Mouse (Mus musculus): ENCODE data around the gene Cntnap2.
"Not testable (repeated sequence)": the region's sequence is repeated elsewhere in the genome, so short reads cannot be mapped to it uniquely, and the experiment has no call there.

Gene Cntnap2

DNA sequence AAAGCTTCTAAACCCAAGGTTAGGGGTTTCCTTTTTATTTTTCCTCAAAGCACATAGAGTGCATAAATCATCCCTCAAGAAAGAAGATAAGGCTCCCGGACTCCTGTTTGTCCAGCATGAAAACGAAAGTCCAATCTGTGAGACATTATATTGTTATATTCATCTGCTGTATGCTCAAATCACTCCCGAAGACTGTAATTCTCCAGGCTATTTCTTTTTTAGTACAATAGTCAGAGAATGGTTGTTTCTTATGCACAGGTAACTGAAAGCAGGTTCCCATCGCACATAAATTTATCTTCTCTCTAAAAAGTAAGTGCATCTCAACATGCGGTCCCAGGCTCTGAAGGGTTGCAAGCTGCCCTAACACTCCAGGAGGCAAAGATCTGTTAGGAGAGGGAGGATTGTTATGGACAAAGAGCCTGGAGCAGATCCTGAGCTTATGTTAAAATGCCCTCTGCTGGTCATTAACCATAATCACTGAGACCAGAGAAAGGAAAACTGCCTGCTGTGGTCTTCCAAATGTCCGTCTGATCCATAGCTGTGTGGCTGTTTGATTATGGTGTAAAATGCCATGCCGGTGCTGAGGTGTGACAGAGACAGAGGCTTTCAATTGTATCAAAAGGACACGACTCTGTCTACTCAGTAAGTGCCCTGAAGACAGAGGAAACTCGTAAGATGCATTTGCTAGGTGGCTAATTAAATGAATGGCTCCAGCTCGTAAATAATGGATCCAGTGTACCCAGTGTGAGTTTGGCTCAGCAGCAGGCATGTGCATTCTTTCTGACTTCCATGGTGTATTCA is 2116.4 kb downstream of the Cntnap2 start:
- DNase-seq (ENCODE audit: low spot score), result peak; percentile 8

DNA sequence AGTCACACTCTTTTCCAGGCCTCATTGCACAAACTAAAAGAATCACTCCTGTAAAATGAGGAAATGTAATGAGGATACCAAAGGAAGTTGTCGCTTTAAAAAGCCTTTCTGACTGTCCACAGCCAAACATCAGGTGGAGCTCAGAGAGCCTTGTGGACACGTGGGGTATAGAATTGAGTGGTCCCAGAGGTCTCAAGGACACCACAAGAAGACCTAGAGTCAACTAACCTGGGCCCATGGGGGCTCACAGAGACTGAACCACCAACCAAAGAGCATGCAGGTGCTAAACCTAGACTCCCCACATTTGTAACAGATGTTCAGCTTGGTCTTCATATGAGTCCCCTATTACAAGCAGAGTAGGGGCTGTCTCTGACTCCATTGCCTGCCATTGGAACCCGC is 2117.0 kb downstream of the Cntnap2 start:
- DNase-seq (ENCODE audit: low spot score), result not testable (repeated sequence)

DNA sequence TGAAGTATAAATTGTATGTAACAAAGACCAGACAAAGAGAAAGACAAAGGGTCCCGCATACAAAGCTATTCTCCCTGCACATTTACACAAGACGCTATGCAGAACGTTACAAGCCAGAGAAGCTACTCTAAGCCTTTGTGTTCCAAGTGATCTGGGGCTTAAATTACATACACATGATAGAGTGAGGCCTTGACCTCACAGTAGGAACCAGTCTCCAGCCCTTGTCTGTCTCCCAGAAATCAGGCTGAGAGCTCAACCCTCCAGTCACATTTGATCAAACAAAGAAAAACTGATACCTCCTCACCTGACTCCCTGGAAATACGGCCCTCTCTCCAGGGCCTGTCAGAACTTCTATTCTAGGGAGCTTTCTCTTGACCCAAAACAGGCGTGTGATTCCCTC is 2122.2 kb downstream of the Cntnap2 start:
- DNase-seq (ENCODE audit: low spot score), result not testable (repeated sequence)

- no peak for DNase-seq (ENCODE audit: low spot score)
Measured at GRCm38 (mm10) chr6:47182252-47182651, 2123.1 kb downstream of the Cntnap2 start.

DNA sequence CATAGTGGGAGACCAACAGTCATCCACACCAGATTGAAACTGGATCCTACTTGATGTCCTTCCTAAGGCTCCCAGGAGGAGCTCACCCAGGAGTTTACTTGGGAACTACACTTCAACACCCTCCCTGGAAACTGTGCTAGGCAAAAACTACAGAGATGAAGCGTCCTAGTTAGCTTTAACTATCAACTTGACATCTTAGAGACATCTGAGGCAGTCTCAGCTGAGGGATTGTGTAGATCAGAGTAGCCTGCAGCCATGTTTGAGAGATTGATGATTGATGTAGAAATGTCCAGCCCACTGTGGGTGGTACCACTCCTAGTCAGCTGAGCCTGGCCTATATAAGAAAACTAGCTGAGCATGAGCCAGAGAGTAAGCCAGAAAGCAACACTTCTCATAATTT is 2123.6 kb downstream of the Cntnap2 start:
- no peak for DNase-seq (ENCODE audit: low spot score)

DNA sequence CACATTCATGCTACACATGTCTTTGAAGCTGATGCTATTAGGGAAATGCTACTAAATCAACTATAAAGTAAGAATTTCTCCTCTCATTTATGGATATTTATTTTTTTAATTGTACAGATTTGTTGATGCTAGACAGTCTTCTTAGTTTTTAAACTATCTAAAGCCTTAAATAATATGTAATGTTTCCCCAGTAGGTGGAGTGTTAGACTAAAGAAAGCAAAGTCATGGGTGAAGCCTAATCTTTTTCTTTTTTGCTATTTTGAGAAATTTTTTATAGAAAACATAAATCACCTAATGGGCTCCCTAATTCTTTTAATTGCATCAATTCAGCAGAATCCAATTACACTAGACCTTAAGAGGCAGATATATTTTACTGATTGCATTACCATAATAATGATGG is 2124.7 kb downstream of the Cntnap2 start:
- not testable (repeated sequence) for DNase-seq (ENCODE audit: low spot score)

GRCm38 (mm10) chr6:47188193-47188592 is 2129.0 kb downstream of the Cntnap2 start:
- DNase-seq (ENCODE audit: low spot score), result peak; percentile 23

DNA sequence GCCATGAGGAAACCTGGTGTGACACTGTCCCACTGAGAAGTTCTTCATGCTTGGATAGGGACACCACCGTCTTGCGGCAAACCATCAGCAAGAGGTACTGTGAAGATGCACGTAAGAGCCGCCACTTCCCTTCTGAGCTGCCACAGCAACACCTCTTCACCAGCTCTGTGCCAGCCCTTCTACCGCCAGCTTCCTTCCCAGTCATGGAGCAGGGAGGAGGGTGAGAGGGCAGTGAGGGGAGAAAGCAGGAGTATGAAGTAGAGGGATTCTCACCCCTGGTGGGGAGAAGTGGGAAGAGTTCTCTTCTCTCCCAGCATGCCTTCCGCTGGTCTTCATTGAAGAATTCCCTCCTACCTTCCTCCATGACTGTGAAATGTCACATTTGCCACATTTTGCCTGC is 2129.4 kb downstream of the Cntnap2 start:
- DNase-seq (ENCODE audit: low spot score), result not testable (repeated sequence)

DNA sequence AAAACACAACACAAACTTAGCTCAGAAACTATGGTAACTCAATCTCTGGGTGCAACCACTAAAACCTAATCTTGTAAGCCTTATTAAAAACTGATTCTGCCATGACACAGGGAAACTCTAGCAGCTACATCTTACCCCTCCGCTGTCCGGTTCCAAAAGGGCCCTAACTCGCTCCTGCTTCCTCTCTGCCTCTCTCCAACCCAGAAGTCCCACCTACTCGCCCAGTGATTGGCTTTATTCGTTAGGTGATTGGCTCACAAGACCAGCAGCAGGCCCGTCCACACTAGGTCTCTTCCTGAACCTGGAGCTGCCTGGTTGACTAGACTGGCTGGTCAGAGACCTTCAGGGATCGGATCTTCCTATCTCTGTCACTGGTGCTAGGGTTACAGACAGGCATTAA is 2131.1 kb downstream of the Cntnap2 start:
- DNase-seq (ENCODE audit: low spot score), result no peak

DNA sequence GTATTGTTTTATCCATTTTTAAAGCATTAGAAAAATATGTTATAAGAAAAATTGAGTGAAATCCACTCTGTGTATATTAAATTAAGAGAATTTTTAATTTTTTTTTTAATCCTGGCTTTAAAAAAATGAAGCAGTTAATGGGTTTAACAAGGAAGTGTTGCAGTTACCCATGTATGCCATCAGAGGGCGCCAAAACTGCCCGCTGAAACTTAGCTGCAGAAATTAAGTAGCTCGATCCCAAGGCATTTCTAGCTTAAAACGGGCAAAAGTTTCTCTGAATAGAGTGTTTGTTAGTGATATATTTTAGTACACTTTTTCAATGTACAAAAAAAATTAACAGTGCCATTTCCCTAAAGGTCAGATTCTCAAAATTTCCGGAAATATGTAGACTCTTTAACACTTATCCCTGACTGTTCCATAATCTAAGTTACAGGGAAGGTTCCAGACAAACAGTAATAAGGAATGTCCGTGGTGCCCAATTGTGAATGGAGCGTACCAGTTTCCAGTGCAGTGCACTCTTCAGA is 2132.2 kb downstream of the Cntnap2 start:
- DNase-seq (ENCODE audit: low spot score), result peak; percentile 46

DNA sequence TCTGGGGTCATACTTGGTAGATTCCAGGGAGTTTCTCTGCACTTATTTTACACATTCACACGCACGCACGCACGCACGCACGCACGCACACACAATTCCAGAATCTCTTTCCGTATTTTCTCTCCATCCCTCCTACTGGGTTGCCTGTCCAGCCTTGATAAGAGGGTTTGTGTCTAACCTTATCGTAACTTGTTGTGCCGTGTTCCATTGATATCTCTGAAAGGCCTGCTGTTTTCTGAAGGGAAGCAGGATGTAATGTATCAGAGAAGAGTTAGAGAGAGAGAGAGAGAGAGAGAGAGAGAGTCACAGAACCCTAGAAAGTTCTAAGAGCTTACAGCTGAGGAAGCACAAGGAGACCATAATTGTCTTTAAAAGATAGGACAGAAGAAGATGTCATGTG is 2132.8 kb downstream of the Cntnap2 start:
- no peak for DNase-seq (ENCODE audit: low spot score)

DNA sequence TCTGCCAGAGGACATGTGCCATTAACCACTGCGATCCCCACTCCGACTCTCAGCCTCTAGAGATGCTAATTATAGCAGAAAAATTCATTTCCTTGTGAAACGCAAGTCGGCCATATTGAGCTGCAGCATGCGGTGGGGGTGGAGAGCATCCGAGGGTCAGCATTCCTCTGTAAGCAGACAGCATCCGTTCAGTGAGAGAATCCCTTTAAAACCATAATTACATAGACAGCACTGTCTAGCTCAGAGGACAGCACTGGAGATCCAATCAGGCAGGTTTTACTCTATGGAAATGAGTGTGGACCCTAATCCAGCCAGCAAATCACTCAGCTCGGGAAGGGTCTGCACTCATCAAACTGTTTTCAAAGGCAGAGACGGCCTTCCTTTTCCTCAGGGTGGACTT is 2133.3 kb downstream of the Cntnap2 start:
- DNase-seq (ENCODE audit: low spot score), result no peak

DNA sequence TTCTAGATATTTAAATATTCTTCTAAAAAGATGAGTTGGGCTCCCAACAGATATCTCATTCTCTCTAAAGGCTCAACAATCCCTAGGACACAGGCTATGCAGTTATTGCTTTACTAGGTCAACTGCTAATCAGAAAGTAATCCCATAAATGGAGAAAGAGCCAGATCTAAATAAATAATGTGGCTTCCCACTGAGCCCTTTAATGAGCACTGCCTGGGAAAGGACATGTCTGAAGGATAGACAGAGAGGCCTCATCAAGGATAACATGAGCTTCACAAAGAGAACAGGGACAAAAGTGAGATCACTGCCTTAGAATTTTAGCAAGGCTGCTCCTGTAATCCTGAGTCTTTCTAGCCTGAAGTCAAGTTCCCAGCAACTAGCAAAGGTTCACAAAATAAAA is 2138.4 kb downstream of the Cntnap2 start:
- DNase-seq (ENCODE audit: low spot score), result no peak

- DNase-seq (ENCODE audit: low spot score), result no peak
Measured at GRCm38 (mm10) chr6:47200671-47201070, 2141.5 kb downstream of the Cntnap2 start.

DNA sequence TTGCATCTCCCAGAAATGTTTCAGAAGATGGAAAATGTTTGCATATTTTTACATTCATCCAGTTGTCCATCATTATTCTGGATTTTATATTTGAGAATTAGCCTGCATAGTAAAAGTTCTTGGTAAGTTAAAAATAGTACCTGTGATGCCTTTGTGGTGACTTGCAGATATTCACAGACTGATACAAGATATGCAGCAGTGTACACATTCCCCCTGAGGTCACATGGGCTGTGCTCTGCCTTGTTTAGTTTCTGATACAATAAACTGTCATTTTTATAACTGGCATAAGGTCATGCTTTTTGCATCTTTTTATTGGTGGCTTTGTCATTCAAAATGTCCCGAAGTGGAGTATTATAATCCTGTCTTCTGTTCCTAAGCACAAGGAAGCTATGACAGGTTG is 2148.9 kb downstream of the Cntnap2 start:
- no peak for DNase-seq (ENCODE audit: low spot score)

DNA sequence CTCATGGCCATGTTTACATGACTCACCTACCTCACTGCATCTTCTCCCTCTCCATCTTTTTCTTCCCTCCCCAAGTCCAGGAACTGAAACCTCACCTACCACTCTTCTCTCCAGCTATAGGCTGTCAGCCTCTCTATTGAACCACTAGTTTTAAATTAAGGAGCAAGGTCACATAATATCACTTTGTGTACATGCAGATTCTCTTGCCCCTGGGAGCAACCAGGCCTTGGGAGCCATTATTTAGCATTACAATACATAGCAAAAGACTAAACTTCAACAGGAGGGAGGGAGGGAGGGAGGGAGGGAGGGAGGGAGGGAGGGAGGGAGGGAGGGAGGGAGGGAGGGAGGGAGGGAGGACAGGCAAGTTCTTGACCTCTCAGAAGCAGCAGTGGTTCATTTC is 2155.6 kb downstream of the Cntnap2 start:
- DNase-seq (ENCODE audit: low spot score), result no peak

DNA sequence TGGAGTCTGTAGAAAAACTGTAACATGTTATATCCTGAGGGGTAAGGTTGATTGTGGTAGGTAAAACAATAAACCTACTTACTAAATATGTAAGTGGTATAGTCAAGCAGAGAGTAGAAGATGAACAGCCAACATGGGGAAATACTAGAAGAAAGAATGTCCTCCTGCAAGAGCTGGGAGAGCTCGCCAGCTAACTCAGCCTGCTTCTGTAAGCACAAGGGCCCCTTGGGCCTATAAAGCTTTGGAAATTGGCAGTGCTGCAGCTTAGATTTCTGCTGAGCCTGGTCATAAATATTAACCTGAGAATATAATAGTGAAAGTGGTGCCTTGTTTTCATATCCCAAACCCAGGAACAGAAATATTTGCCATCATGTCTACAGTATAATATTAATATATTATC is 2164.4 kb downstream of the Cntnap2 start:
- DNase-seq (ENCODE audit: low spot score), result not testable (repeated sequence)

GRCm38 (mm10) chr6:47225391-47225790 is 2166.2 kb downstream of the Cntnap2 start:
- DNase-seq (ENCODE audit: low spot score), result not testable (repeated sequence)

DNA sequence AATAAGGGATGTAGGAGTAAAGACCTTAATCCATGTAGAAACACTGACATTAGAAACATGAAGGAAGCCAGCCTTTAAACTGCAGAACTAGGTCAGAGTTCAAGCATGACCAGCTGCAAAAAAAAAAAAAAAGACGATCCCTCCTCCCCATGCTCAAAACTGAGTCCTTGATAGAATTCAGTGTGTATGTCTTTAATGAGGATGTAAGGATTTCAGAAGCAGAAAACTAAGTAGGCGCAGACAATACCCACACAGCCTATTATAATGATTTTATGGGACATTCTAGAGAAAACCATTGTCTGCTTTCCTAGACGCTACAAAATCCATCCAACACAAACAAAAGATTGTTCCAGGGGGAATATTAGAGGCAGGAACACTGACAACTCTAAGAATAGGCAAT is 2168.4 kb downstream of the Cntnap2 start:
- DNase-seq (ENCODE audit: low spot score), result no peak

DNA sequence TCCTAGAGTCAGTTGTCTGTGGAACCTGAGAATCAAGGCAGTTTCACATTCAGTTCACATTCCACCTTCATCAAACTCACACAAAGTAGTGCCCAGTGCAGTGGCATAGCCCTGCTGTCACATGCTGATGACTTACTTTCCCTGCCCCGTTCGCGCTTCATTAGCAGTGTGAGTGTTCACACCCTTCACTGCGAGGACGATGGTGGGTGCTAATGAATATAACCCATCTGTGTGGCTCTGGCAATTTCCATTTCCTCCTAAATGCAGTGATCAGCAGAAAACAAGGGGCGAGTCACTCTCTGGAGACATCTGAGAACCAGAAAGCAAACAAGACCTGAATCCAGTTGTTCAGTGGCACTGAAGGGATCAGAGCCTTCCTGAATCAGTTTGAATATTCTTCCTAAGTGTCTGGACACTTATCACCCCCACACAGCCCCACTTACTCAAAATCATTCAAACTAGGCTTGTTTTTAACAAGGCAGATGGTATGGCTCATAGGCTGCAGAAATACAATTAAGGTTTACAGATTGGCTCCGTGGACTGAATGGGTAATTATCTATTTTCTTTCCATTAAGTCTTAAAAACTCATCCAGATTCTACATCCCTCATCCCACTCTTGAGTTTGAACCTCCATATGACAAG is 2169.6 kb downstream of the Cntnap2 start:
- no peak for DNase-seq (ENCODE audit: low spot score)

DNA sequence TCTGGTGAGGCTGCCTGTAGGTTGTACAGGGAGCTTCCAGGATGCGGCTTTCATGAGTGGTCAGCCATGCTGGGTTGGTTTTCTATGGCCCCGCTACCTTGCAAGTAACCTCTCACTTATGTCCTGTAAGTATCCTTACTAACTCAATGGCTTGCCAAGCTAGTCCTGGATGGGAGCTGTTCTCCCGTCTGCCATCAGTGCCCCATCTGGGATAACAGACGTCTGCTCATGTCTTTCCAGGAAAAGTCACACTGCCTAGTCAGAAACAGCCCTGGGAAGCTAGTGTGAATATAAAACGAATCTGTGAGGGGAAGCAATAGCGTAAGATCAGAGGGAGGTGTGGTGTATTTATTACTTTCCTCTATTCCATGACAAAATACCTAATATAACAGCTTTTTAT is 2172.4 kb downstream of the Cntnap2 start:
- DNase-seq (ENCODE audit: low spot score), result no peak

DNA sequence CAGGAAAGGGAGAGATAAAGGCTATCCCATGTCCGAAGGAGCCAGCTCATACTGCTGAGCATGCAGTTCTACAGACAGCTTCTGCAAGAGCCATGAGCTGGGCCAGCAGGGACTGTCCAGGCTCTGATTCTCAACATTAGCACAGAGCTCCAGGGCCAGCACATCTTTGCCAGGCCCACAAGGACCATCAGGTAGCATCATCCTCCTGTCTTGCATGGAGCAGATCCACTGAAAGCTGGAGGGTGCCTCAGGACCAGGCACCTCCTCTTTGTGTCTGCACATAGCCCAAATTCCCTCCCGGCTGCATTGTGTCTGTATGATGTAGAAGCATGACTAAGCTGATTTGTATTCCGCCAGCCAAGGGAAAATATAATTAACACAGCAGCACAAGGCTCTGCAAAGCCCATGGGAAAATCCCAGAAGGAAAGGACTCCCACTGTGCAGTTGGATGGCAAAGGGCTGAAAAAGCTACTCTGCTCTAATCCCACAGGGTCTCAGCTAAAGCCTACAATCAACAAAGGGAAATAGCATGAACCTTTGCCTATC is 2180.3 kb downstream of the Cntnap2 start:
- no peak for DNase-seq (ENCODE audit: low spot score)

DNA sequence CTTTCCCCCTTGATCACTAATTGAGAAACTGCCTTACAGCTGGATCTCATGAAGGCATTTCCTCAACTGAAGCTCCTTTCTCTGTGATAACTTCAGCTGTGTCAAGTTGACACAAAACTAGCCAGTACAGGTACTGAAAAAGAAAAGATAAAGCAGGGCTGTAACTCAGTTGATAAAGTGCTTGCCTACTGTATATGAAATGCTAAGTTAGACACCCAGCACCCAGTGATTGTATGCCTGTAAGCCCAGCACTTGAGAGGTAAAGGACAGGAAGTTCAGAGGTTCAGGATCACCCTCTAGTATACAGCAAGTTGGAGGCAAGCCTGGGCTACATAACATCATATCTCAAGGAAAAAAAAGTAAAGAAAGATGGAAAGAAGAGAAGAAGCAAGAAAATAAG is 2182.2 kb downstream of the Cntnap2 start:
- DNase-seq (ENCODE audit: low spot score), result no peak

All from lung, postnatal 25 days (tissue).